Mouse (Mus musculus): ENCODE measurements at regions not wholly inside any gene's neighbourhood (a gene's known extent, or its start where the extent isn't known, plus 50 kb on each side); places are given as distances from the start of the nearest gene placed in this dataset.

GRCm38 (mm10) chr14:119966666-119967065 is 75.6 kb downstream of the Oxgr1 start:
- DNase-seq (ENCODE audit: low spot score in 2 of 2), result no peak

- peak; percentile 28 to 75 for DNase-seq (ENCODE audit: low spot score in 2 of 2)
Observed at GRCm38 (mm10) chr14:119965842-119966483, 76.3 kb downstream of the Oxgr1 start.

- no peak for DNase-seq (ENCODE audit: low spot score in 2 of 2)
Observed at GRCm38 (mm10) chr14:119963741-119964140, 78.5 kb downstream of the Oxgr1 start.

GRCm38 (mm10) chr14:119953861-119954260 is 88.4 kb downstream of the Oxgr1 start:
- peak; percentile 27 to 55 for DNase-seq (ENCODE audit: low spot score in 2 of 2)

- no peak for DNase-seq (ENCODE audit: low spot score in 2 of 2)
Observed at GRCm38 (mm10) chr14:119952877-119953624, 89.2 kb downstream of the Oxgr1 start.

Data from cerebellum, postnatal 4 days (tissue).